Mouse (Mus musculus) ovary, postnatal 10 days (tissue): ENCODE data around the gene Trp53.
"Not testable (repeated sequence)": the region's sequence is repeated elsewhere in the genome, so short reads cannot be mapped to it uniquely, and the experiment has no call there.

ENCODE experiments used
- DNase-seq: peaks from one replicate; pipeline ENCODE4 v3.0.0; 2022; ENCODE audit warnings: low spot score

The Trp53 gene

GRCm38 (mm10) chr11:69580091-69580514, at the start of gene Trp53, which contains the start of gene Wrap53:
Gene Trp53, plus strand, starts transcription at chr11:69580359.
Gene Wrap53, minus strand, starts transcription at chr11:69580255.
- DNase-seq, result peak; percentile 56

- not testable (repeated sequence) for DNase-seq
These were observed 49.4 kb upstream of the Trp53 start for GRCm38 (mm10) chr11:69530755-69531154.

GRCm38 (mm10) chr11:69532480-69533150, 47.5 kb upstream of the Trp53 start:
- DNase-seq, result no peak

- DNase-seq, result no peak
These were observed 45.2 kb upstream of the Trp53 start for GRCm38 (mm10) chr11:69534990-69535389.

- no peak for DNase-seq
These were observed 39.5 kb upstream of the Trp53 start for GRCm38 (mm10) chr11:69540700-69541099.

GRCm38 (mm10) chr11:69541741-69542140, 38.4 kb upstream of the Trp53 start:
- not testable (repeated sequence) for DNase-seq

GRCm38 (mm10) chr11:69543598-69543997, 36.6 kb upstream of the Trp53 start:
- no peak for DNase-seq

GRCm38 (mm10) chr11:69545957-69546356, 34.2 kb upstream of the Trp53 start:
- no peak for DNase-seq

- DNase-seq, result peak; percentile 67
These were observed 33.6 kb upstream of the Trp53 start for GRCm38 (mm10) chr11:69546423-69547053.

GRCm38 (mm10) chr11:69547071-69547470, 33.1 kb upstream of the Trp53 start:
- no peak for DNase-seq

GRCm38 (mm10) chr11:69549060-69549656, 31.0 kb upstream of the Trp53 start, which contains the start of gene Dnah2:
Gene Dnah2, minus strand, starts transcription at chr11:69549110.
- no peak for DNase-seq

- DNase-seq, result no peak
These were observed 28.8 kb upstream of the Trp53 start for GRCm38 (mm10) chr11:69551310-69551709.

GRCm38 (mm10) chr11:69552622-69553340, 27.4 kb upstream of the Trp53 start:
- DNase-seq, result no peak

- no peak for DNase-seq
These were observed 26.8 kb upstream of the Trp53 start for GRCm38 (mm10) chr11:69553341-69553721.

GRCm38 (mm10) chr11:69554539-69555140, 25.5 kb upstream of the Trp53 start:
- DNase-seq, result no peak

GRCm38 (mm10) chr11:69557381-69557958, 22.7 kb upstream of the Trp53 start:
- no peak for DNase-seq

GRCm38 (mm10) chr11:69558756-69559155, 21.4 kb upstream of the Trp53 start:
- no peak for DNase-seq

GRCm38 (mm10) chr11:69559183-69559582, 21.0 kb upstream of the Trp53 start:
- DNase-seq, result no peak

- DNase-seq, result no peak
These were observed 20.1 kb upstream of the Trp53 start, which contains the start of gene Efnb3 for GRCm38 (mm10) chr11:69559851-69560765. Gene Efnb3, minus strand, starts transcription at chr11:69560205.
